Mouse (Mus musculus): ENCODE measurements at regions not wholly inside any gene's neighbourhood (a gene's known extent, or its start where the extent isn't known, plus 50 kb on each side); places are given as distances from the start of the nearest gene placed in this dataset.

DNA sequence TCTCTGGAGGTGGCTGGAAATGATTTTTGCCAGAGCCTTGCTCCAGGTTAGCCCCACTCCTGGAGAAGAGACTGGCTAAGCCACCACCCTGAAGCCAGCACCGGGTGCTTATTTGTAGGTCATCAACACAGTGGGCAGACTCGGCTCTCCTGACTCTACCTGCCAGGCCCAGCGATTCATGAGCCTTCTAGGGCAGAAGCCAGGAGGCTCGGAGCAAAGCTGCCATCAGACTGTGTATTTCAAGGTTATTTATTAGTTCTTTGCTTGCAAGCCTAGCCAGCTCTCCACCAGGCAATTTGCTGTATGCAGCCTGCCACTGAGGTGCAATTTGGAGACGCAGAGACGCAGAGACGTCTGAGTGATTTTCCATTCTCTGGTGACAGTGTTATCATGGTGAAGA is 255.4 kb downstream of the Abcc12 start:
- no peak for TF ChIP-seq EP300 (IDR thresholded peaks at IDR 0.05; ENCODE audit: low read depth)
- no peak for TF ChIP-seq CTCF (IDR thresholded peaks at IDR 0.05; ENCODE audit: low read depth)
